Mouse (Mus musculus) G1E (cell line): Measurements from ENCODE around the gene Trim24.

Experiments
- CTCF ChIP-seq: IDR thresholded peaks from 2 replicates; pipeline ENCODE4 v1.5.1; 2012; ENCODE audit warnings: low read depth, low read length, inconsistent platforms, mixed read lengths
- GATA1 ChIP-seq: IDR thresholded peaks from 2 replicates; pipeline ENCODE4 v1.6.1; 2012; ENCODE audit warnings: borderline replicate concordance, low read length, inconsistent platforms, mixed read lengths
- GATA2 ChIP-seq: IDR thresholded peaks from 2 replicates; pipeline ENCODE4 v1.6.1; 2012; ENCODE audit warnings: low read depth, low read length, inconsistent platforms, borderline replicate concordance
- POLR2AphosphoS5 ChIP-seq: IDR thresholded peaks from 2 replicates; pipeline ENCODE4 v1.6.1; 2012; ENCODE audit warnings: low read depth, low read length, inconsistent platforms; ENCODE audit not compliant: insufficient replicate concordance
- TAL1 ChIP-seq: conservative IDR thresholded peaks from 2 replicates; pipeline ENCODE4 v1.6.1; 2012; ENCODE audit warnings: low read depth, low read length, inconsistent platforms, mixed read lengths

- TF ChIP-seq CTCF = no peak
- TF ChIP-seq GATA1 = no peak
- no peak for TF ChIP-seq TAL1
- no peak for TF ChIP-seq GATA2
- TF ChIP-seq POLR2AphosphoS5 = no peak
These were observed 42.9 kb downstream of the Trim24 start for GRCm38 (mm10) chr6:37913525-37913924.
